Mouse (Mus musculus) cortical plate, adult 2 months (tissue): ENCODE results near the gene Tmem211.

Experiments
- CTCF ChIP-seq: fragments of 200-500 bp; IDR thresholded peaks from 2 replicates; pipeline ENCODE4 v1.5.1; 2011; ENCODE audit warnings: mild to moderate bottlenecking, control low read depth, low read length; ENCODE audit not compliant: insufficient read depth; ENCODE audit errors: extremely low read depth
- POLR2A ChIP-seq: fragments of 200-500 bp; IDR thresholded peaks from 2 replicates; pipeline ENCODE4 v1.6.1; 2011; ENCODE audit warnings: mild to moderate bottlenecking, low read length, control low read depth; ENCODE audit not compliant: insufficient read depth; ENCODE audit errors: extremely low read depth

- TF ChIP-seq CTCF (no peak), POLR2A (no peak)
These were observed 61.8 kb downstream of the Tmem211 start for GRCm38 (mm10) chr5:113288490-113288889.
